Mouse (Mus musculus): ENCODE data around the gene 1700013G24Rik. TPM values are rescaled to one million over a fixed set of nuclear protein-coding genes. Genes with fewer than 3 reads are reported as not detected.

Gene 1700013G24Rik
- total RNA-seq, 4 experiments from 2014 or later: not detected

DNA sequence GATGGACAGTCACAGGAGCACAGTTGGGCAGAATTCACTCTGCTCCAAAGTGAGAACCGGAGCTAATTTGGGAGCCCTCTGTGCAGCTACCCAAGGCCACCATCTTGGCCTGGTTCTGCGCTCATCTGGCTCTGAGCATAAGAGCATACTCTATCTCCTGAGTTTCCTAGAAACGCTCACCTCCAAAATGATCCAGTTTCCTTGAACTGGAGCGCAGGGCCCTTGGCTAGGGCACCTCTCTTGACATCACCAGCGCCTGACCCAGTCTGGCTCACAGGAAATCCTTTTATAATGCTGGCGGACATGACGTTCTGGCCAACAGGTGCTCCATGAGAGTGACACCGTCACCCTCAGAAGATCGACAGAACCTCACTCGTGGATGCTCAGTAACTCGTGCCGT is 3.5 kb downstream of the 1700013G24Rik start:
- no peak for DNase-seq (ENCODE audit: low spot score in 2 of 2)

DNA sequence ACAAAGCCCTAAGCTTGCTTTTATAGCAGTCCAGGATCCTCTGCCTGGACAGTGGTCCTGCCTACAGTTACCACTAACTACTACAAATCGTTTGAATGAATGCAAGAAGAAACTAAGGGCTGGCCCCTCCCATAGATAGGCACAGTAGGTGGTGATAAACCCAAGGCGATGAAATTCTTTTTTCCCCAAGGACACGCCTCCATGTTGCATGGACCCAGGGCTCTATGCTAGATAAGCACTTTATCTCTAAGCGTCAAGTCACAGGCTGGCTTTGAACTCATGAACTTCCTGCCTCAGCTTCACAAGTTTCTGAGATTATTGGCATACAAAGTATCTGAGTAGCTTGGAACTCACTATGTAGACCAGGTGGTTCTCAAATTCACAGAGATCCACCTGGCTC is 4.2 kb downstream of the 1700013G24Rik start:
- no peak for DNase-seq (ENCODE audit: low spot score in 2 of 2)

DNA sequence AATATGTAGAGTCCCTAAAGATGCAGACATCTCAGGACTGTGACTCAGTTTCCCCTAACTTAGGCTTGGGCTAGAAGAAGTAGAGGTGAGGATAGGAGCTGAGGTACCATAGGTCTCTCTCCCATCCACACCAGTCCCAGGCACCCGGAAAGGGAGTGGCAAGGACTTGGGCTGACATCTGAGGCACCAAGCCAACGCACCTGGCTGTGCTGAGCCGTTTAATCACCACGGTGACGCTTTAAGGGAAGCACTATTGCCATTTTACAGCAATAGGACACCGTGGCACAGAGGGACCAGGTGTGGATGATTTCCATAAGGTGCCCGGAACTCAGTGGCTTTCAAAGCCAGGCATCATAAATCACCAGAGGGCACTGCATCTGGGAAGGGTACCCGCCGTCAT is 5.2 kb downstream of the 1700013G24Rik start:
- DNase-seq (ENCODE audit: low spot score in 2 of 2): no peak

DNA sequence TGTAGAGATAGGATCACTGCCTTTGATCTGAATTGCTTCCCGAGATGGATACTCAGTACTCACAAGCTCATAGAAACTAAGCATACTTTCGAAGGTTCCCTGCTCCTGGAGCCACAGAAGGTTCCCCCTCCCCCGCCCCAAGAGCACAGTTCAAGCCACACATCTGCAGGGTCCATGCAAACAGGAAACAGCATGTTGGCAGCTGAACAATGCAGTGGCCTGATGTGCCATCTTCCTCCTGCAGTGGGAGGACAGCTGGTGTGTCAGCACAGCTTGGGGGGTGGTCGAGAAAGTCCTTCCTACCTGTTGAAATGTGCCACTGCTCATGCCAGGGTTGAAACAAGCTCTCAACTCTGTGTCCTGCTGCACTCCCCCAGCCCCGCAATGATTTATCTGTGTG is 5.8 kb downstream of the 1700013G24Rik start:
- no peak for DNase-seq (ENCODE audit: low spot score in 2 of 2)

DNA sequence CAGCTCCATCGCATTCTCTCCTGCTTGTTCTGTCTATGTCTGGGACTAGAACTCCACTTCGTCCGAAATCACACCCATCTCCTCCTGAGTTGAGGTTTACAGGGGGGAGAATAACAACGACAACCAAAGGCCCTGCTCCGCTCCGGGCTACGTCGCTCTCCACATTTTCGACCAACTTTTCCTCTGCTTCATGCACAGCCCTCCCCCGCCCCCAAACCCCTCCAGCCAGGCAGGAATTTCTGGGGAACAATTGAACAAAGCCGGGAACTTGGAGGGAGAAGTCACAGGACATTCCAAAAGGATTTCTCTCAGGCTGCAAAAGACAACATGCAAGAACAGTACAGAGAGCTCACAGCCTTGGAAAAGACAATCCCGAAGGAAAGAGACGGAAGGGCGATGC is 7.6 kb downstream of the 1700013G24Rik start:
- no peak for DNase-seq (ENCODE audit: low spot score in 2 of 2)

DNA sequence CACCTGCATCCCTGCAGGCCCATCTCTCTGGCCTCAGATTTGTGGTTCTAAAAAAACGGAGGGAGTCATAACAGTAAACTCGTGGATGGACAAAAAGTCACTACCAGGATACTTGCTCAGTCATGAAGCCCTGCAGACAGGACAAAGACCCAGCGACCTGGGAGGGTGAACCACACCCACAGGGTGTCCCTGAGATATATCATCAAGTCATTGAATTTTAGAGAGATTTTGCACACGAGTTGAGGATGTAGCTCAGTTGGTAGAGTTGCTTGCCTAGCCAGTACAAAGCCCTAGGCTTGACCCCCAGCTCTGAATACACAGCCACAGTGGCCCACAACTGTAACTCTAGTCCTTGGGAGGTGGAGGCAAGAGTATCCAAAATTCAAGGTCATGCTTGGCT is 8.1 kb downstream of the 1700013G24Rik start:
- no peak for DNase-seq (ENCODE audit: low spot score in 2 of 2)

DNA sequence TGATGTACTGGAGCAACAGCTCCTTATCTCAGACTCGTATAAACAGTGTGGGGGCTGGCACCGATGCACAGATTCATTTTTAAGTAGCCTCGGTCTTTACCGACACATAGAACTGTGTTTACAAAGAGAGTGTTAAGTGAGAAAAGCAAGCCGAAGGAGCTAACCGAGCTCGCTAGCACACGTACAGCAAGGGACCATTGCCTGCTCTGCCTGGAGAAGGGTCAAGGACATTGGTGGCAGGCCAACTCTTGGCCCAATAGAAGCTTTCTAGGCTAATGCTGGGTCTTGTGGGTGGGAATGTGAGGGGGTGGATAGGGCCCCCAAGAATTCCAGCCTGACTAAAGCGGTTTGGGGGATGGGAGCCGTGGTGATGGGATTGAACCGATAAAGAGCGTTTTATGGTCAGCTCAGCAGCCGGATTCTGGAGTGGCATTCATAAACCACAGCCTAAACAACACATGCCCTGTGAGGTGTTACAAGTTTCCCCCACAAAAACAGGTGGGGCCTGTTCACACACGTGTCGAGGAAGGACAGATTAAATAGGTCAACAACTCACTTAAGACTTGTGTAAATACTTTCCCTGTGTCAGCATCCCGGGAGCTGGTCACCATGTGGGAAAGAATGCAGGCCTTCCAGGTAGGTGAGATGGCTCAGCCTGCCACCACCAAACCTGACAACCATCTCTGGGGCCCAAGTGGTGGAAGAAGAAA is 9.1 kb downstream of the 1700013G24Rik start:
- no peak for DNase-seq (ENCODE audit: low spot score in 2 of 2)

DNA sequence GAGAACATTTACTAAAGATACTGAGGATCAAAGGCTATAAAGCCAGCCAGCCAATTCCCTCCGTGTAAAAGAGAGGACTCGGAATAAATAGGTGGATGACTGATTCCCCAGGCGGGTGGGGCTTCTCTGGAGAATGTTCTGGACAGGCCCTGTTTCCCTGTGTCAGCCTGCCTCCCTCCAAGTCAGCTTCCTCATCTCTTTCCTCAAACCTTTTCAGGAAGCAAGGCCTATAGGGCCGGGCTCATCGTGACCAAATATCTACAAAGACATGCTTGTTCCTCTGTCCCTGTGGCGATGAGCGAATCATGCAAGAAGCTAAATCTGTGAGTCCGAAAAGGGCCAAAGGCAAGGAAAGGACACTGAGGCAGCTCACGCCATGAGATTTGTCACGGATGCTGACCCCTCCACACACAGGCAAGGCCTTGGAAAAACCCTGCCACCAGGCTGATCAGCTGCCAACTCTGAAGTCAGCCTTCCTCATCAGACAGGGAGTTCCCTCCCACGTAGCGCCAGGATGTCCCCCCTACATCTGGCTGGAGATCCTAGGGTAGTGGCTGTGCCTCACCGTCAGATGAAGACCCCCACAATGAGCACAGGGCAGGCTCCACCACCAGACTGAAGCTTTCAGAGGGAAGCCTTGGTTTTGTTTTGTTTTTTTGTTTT is 12.2 kb downstream of the 1700013G24Rik start:
- DNase-seq (ENCODE audit: low spot score in 2 of 2): no peak

DNA sequence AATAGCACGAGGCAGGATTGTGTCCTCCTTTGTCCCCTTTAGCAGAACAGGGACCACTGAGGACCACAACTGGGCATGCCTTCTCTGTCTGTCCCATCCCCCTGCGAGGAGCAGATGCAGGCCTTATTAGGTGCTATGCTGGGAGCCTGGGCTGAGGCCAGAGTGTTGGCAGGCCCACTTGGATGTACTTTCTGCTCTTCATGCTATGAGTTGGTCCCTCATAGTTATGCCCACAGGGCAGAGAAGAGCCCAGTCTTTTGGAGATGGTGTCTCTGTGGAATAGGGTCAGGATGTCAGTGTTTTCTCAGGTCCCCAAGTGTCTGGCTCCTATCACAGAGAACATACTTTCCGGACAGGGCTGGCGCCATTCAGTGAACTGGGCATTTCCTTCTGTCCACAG is 13.9 kb downstream of the 1700013G24Rik start:
- DNase-seq (ENCODE audit: low spot score in 2 of 2): no peak

DNA sequence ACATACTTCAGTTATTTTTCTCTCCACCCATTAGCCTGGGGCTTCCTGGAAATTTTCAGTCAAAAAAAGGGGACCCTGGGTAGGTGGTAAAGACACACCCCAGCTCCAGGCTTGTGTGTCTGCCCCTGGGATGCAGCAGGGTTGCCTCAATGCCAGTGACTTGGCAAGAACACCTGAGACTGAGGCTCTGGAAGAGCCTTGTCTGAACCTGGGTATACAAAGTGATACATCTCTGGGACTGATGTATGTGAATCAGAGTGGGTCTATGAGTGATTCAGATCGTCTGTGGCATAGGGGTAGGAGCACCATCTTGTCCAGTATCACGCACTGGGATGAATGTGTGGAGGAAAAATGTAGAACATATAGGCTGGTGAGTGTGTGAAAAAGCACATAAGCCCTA is 14.4 kb downstream of the 1700013G24Rik start:
- no peak for DNase-seq (ENCODE audit: low spot score in 2 of 2)

DNA sequence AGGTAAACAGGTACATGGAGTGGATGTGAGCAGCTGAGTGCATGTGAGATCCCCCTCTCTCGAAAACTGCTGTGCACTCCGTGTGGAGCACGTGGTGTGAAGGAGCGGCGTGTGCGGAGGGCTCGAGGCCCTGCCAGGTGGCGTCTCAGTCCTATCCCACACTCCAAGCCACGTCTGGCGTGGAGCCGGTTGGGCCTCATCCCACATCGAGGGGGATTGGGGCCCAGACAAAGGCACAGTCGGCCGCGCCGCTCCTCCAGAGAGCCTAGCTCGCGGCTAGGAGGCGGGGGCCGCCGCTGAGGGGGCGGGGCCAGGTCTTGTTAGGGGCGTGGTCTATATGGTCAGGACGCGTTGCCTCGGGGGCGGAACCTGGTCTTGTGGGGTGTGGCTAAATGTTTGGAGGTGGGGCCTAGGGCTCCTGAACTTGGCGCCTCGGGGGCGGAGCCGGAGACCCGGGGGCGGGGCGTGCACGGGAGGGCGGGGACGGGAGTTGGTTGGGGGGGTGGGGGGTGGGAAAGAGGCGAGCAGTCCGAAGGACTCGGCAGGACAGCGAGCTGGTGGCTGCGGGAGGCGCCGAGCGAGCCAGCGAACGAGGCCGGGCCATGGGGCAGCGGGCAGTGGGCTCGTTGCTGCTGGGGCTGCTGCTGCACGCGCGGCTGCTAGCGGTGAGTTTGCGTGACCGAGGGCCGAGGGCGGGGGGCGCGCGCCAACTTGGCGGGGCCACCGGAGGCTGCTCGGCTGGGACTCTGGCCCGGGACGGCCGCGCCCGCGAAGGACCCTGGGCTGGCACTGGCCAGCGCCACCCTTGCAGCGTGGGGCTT is 15.4 kb downstream of the 1700013G24Rik start, which contains the start of gene Hspg2:
TSS of gene Hspg2 (plus strand) at position 510 of the 821 bp plus-strand sequence.
- DNase-seq (ENCODE audit: low spot score in 2 of 2): peak; percentile 60 to 64

DNA sequence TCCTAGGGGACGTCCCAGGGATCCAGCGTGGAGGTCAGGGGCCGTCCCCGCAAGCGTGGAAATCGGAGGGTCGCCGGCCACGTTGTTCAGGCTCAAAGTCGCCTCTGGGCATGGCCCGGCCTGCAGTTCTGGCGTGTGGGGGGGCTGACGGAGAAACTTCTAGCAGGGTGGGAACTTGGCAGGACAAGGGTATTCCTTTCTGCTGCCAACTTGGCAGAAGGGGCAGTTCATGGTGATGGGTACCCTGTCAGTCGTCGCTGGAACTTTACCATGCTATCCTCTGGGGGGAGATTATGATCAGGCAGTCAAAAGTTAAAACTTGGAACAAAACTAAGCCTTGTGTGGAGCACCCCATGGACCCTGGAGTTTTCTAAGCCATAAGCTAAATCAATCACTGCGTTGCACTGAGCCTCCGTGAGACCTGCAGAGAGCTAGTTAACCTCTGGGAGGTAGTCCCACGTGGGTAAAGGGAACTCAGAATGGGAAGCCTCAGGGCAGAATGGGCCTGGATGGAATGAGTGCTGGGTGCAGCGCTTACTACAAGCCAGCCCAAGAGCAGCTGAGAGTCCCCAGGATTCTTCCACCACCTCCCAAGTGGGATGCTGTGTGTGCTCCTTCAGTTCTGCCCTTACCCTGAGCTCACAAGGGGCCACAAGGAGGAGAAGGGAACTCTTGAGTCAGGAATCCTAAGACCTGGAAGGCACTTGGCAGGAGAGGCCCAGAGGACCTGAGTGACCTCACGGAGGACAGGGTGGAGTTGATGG is 16.2 kb downstream of the 1700013G24Rik start:
- DNase-seq (ENCODE audit: low spot score in 2 of 2): no peak

DNA sequence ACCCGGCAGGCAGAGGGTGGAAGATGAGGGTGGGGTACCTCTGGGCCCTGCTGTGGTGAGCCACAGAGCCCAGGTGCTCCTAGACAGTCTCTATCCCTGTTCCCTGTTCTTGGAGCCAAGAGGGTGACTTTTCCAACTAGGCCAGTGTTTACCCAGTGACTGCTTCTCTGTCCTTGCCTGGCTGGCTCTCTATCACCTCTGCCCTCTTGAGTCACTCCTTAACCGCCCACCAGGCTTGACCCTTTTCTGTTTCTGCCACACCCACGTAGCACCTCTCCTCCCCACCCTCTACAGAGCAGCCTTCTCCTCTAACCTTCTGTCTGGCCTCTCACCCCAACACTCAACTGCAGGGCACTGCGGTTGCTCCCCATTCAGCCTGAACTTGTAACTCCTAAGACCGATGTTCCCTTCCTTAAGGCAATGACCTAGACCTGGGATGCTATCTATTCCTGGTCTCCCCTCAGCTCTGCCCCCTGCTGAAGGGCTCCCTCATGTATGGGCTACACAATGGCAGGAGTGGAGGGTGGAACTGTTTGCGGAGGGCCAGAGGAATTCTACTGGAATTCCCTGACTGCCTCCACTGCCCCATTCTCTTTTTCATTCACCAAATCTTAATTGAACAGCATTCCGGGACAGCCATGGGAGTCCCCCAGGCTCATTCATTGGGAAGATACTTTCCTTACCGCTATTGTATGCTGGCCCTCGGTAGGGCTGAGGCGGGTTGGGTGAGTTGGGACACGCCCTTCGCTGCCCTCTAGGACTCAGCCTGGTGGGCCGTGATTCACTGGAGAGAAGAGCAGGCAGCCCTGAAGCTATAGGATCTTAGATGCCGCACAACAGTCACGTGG is 17.0 kb downstream of the 1700013G24Rik start:
- DNase-seq (ENCODE audit: low spot score in 2 of 2): no peak

DNA sequence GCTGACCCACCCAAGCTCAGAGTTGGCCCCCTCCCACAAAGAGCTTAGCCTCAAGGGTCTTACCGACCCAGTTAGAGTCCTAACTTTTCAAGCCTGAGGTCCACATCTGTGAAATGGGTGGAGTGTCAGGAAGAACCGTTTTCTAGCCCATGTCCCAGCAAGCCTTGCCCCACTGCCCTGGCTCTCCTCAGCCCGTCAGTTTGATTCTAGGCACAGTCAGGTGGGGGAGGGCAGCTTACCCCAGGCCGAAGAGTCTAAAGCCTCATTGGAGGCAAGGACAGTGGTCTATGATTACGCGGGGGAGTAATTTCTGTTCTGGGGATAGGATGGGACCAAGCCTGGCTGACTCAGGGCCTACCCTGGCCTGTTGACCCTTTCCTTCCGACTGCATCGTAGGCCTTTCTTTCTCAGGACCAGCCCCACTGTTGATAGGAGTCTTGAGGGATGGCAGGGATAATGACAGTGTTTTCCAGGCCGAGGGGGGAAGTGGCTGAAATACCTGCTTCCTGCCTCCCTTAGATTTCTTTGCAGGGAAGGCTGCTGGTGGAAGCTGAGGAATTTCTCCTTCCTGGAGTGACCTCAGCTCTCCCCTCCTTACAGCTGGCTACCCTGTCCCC is 17.7 kb downstream of the 1700013G24Rik start:
- no peak for DNase-seq (ENCODE audit: low spot score in 2 of 2)

DNA sequence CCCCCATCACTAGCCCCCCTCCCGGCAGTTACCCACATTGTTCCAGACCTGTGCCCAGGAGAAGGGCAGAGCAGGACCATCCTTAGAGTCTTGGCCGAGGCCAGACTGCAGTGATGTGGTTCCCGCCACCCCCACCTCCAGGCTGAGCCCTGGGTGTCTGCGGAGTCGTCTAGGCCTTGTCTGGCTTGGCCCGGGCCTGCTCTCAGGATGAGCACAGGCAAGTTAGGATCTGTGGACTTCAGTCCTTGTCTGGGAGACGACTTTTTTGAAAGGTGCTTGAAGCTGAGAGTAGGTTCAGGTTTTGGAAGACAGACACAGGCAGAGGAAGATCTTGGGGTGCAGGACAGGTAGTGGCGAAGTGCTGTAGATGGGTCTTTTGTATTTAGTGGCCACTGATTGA is 18.2 kb downstream of the 1700013G24Rik start:
- DNase-seq (ENCODE audit: low spot score in 2 of 2): no peak

DNA sequence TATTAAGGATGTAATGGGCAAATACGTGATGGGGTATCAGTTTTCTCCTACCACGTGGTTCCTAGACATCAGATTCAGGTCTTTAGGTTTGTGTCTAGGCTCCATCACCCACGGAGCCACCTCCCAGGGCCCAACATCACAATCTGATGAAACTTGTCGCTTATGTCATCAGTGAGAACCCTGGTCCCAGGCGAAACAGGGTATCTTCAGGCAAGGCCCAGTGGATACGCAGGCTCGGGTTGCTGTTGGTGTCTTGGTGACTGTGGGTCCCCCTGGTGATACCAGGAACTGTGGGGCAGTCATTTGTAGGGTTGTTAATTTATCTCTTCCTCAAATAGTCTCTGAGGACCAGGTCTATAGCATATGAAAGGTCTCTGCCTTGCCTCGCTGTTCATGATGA is 20.2 kb downstream of the 1700013G24Rik start:
- DNase-seq (ENCODE audit: low spot score in 2 of 2): no peak

DNA sequence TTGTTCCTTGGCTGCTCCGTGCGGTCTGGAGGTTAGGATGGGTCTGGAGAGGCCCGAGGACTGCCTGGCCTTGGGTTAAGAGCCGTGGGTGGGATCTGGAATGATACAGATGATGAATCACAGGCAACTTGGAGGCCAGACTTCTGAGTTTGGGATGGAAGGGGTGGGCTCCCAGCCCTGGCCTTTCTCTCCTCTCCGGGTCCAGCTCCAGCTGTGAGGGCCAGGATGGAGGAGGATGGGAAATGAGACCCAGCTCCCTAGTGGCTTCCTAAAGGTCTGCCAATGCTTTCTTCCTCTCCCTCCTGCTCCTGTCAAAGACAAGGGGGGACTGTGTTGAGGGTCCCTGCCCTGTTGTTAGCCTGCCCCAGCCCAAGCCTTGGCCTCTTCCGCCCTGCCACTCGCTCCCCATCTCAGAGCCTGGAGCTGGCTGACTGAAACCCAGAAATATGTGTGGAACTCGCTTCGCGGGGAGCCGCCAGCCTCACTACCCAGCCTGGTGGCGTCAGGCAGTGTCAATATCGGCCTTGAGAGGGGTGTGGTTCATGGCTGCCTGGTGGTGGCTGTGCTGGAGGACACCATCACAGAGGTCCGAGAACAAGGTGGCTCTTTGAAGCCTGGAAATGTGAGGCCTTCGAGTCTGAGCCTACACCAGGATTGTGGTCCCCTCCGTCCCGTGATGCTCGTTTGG is 20.8 kb downstream of the 1700013G24Rik start:
- no peak for DNase-seq (ENCODE audit: low spot score in 2 of 2)

DNA sequence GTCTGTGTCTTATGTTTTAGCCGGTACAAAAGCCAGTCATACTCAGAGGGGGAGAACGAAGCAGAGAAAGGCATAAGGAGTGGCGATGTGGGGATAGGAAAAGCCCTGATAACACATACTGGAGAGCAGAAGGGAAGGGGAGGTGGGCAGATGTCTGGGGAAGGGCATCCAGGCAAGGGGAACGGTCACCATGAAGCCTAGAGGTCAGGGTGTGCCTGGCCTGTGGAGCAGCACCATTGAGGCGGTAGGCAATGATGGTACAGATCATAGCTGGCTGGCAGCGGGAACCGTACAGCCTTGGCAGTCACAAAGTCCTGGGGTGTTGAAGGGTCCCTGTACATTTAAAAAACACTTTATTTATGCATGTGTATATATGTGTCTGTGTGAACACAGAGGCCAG is 21.6 kb downstream of the 1700013G24Rik start:
- DNase-seq (ENCODE audit: low spot score in 2 of 2): no peak

DNA sequence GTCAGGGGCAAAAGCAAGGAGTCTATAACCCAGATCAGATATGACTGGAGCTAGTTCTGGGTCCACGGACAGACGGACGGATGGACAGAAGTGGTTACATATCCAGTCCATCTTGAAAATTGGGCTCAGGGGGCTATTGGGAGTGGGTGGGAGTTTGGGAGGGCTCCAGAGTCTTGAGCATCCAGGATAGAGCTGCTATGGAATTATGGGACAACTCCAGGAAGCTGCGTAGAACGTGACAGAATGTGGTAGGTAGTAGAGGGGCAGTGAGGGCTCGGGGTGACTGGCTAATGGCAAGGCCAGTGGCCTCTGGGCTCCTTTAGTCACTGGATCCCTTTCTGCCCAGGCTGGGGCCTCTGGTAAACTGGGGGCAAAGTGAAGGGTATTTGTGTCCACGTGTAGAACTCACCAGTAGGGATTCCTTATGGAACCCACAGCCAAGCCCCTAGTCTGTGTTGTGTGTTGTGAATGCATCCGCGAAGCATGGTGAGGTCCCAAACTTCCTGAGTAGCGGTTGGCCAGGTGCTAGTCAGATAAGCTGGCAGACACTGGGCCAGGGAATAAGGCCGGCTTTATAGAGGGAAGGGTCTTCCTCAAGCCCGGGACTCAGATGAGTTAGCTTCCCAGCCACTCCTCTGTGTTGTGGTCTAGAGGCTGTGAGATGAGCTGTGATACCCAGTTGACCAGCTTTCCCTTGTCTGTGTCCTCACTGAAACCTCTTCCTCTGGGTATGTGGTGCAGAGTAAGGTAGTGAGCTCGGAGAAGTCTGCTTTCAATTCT is 22.4 kb downstream of the 1700013G24Rik start:
- DNase-seq (ENCODE audit: low spot score in 2 of 2): no peak
